Mouse (Mus musculus): ENCODE measurements around the gene Fam126a. TPM values are rescaled to one million over a fixed set of nuclear protein-coding genes. Genes with fewer than 3 reads are reported as not detected.
A peak's percentile ranks its signal among the peaks of the same experiment; 100 is the strongest.

Fam126a gene
- total RNA-seq, 4 experiments from 2014 or later: 17.3 to 20.5 (median 18.6) TPM

GRCm38 (mm10) chr5:24041341-24041852, 10.9 kb upstream of the Fam126a start:
- no peak for DNase-seq (ENCODE audit: low spot score in 2 of 2)

GRCm38 (mm10) chr5:24040601-24041000, 10.1 kb upstream of the Fam126a start:
- DNase-seq (ENCODE audit: low spot score in 2 of 2): no peak

GRCm38 (mm10) chr5:24039423-24039822, 8.9 kb upstream of the Fam126a start:
- DNase-seq (ENCODE audit: low spot score in 2 of 2): no peak

- no peak for DNase-seq (ENCODE audit: low spot score in 2 of 2)
Measured at GRCm38 (mm10) chr5:24038819-24039218, 8.3 kb upstream of the Fam126a start.

- DNase-seq (ENCODE audit: low spot score in 2 of 2): no peak
Measured at GRCm38 (mm10) chr5:24038190-24038589, 7.7 kb upstream of the Fam126a start.

GRCm38 (mm10) chr5:24036731-24037130, 6.2 kb upstream of the Fam126a start:
- no peak for DNase-seq (ENCODE audit: low spot score in 2 of 2)

- DNase-seq (ENCODE audit: low spot score in 2 of 2): no peak
Measured at GRCm38 (mm10) chr5:24034970-24035369, 4.5 kb upstream of the Fam126a start.

GRCm38 (mm10) chr5:24034091-24034490, 3.6 kb upstream of the Fam126a start:
- no peak for DNase-seq (ENCODE audit: low spot score in 2 of 2)

GRCm38 (mm10) chr5:24029946-24030578, 428 bp downstream of the Fam126a start:
- peak in 1 of 2 experiments; percentile 19 for DNase-seq (ENCODE audit: low spot score in 2 of 2)

GRCm38 (mm10) chr5:24029331-24029771, 1.1 kb downstream of the Fam126a start:
- DNase-seq (ENCODE audit: low spot score in 2 of 2): peak in 1 of 2 experiments; percentile 22

GRCm38 (mm10) chr5:24024957-24025356, 5.5 kb downstream of the Fam126a start:
- no peak for DNase-seq (ENCODE audit: low spot score in 2 of 2)

- no peak for DNase-seq (ENCODE audit: low spot score in 2 of 2)
Measured at GRCm38 (mm10) chr5:24023226-24023625, 7.3 kb downstream of the Fam126a start.

- DNase-seq (ENCODE audit: low spot score in 2 of 2): no peak
Measured at GRCm38 (mm10) chr5:24021683-24022082, 8.8 kb downstream of the Fam126a start.

GRCm38 (mm10) chr5:24020380-24020779, 10.1 kb downstream of the Fam126a start:
- no peak for DNase-seq (ENCODE audit: low spot score in 2 of 2)

- no peak for DNase-seq (ENCODE audit: low spot score in 2 of 2)
Measured at GRCm38 (mm10) chr5:24019341-24020185, 10.9 kb downstream of the Fam126a start.

- DNase-seq (ENCODE audit: low spot score in 2 of 2): no peak
Measured at GRCm38 (mm10) chr5:24018621-24019261, 11.7 kb downstream of the Fam126a start.

GRCm38 (mm10) chr5:24016912-24017311, 13.6 kb downstream of the Fam126a start:
- DNase-seq (ENCODE audit: low spot score in 2 of 2): no peak

- no peak for DNase-seq (ENCODE audit: low spot score in 2 of 2)
Measured at GRCm38 (mm10) chr5:24013338-24014003, 17.0 kb downstream of the Fam126a start.

- DNase-seq (ENCODE audit: low spot score in 2 of 2): no peak
Measured at GRCm38 (mm10) chr5:23999083-23999671, 31.3 kb downstream of the Fam126a start.

GRCm38 (mm10) chr5:23995951-23996350, 34.5 kb downstream of the Fam126a start:
- DNase-seq (ENCODE audit: low spot score in 2 of 2): no peak

GRCm38 (mm10) chr5:23994929-23995328, 35.6 kb downstream of the Fam126a start:
- no peak for DNase-seq (ENCODE audit: low spot score in 2 of 2)

All from left cerebral cortex, adult 8-10 months (tissue).